Mouse (Mus musculus) lung, postnatal 0 days (tissue): ENCODE results near the gene Lefty1.

Experiments
- CTCF ChIP-seq: IDR thresholded peaks from 2 replicates; pipeline ENCODE4 v1.5.1; 2016; ENCODE audit warnings: antibody characterized with exemption, mild to moderate bottlenecking
- EP300 ChIP-seq: IDR thresholded peaks from 2 replicates; pipeline ENCODE4 v1.6.1; 2016; ENCODE audit warnings: antibody characterized with exemption, mild to moderate bottlenecking, control low read depth

DNA sequence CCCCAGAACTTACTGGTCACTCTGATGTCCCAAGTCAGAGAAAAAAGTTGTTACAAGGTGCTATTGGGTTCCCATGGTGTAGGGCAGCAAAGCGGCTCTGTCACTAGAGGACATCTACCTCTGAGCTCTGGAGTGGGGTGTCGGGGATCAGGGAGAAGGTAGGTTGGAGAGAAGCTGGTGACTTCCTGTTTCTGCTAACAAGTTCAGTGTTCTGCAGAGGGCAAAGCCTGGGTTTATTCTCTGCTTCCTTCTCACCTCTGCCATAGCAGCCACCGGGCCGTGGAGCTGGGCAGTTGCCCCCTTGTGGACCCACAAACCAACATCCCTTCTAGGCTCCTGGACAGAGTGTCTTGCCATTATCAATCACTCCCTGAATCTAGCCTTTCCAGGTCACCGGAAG lies 22.0 kb upstream of the Lefty1 start:
- TF ChIP-seq CTCF (no peak), EP300 (no peak)
